Mouse (Mus musculus) layer of hippocampus, adult 9-10 months (tissue): Measurements from ENCODE around the gene Rrp12.

ENCODE experiments used
- DNase-seq: peaks from one replicate; pipeline ENCODE4 v3.0.0; 2022; ENCODE audit warnings: low spot score

The Rrp12 gene

GRCm38 (mm10) chr19:41829381-41830105 is 66.4 kb downstream of the Rrp12 start, which contains the start of gene Frat1:
TSS of gene Frat1 (plus strand) at chr19:41829970.
- peak; percentile 90 for DNase-seq

GRCm38 (mm10) chr19:41828941-41829340 is 67.0 kb downstream of the Rrp12 start:
- no peak for DNase-seq

GRCm38 (mm10) chr19:41826529-41826928 is 69.4 kb downstream of the Rrp12 start:
- DNase-seq: no peak

GRCm38 (mm10) chr19:41824950-41825349 is 71.0 kb downstream of the Rrp12 start:
- no peak for DNase-seq

GRCm38 (mm10) chr19:41822589-41822988 is 73.4 kb downstream of the Rrp12 start:
- no peak for DNase-seq

GRCm38 (mm10) chr19:41821436-41821835 is 74.5 kb downstream of the Rrp12 start:
- no peak for DNase-seq

GRCm38 (mm10) chr19:41818749-41819148 is 77.2 kb downstream of the Rrp12 start:
- DNase-seq: no peak

- no peak for DNase-seq
Observed at GRCm38 (mm10) chr19:41817325-41817724, 78.6 kb downstream of the Rrp12 start.

- DNase-seq: no peak
Observed at GRCm38 (mm10) chr19:41816915-41817314, 79.1 kb downstream of the Rrp12 start.

- no peak for DNase-seq
Observed at GRCm38 (mm10) chr19:41816410-41816809, 79.6 kb downstream of the Rrp12 start.

- no peak for DNase-seq
Observed at GRCm38 (mm10) chr19:41813374-41813773, 82.6 kb downstream of the Rrp12 start.
